Mouse (Mus musculus) thymus, postnatal 0 days (tissue): ENCODE results near the gene Kcnj1. TPM values are rescaled to one million over a fixed set of nuclear protein-coding genes. Genes with fewer than 3 reads are reported as not detected.

Experiments used
- DNase-seq: peaks from one replicate; pipeline ENCODE4 v3.0.0-alpha.2; 2015; ENCODE audit warnings: low spot score
- polyA plus RNA-seq: library from polyadenylated mRNA; unstranded; fragments of >200 nt; fragmentation: Nextera tagmentation; extraction: Ambion mirVana; gene quantifications from 2 replicates; pipeline ENCODE4 v1.2.1, GENCODE M21; 2015

The Kcnj1 gene
- polyA plus RNA-seq, 1 experiment from 2014 or later, result not detected

GRCm38 (mm10) chr9:32394761-32395161 is 22.5 kb downstream of the Kcnj1 start:
- no peak for DNase-seq

GRCm38 (mm10) chr9:32400212-32400611 is 27.9 kb downstream of the Kcnj1 start:
- no peak for DNase-seq

GRCm38 (mm10) chr9:32400662-32401161 is 28.4 kb downstream of the Kcnj1 start:
- no peak for DNase-seq

GRCm38 (mm10) chr9:32405191-32405925 is 33.1 kb downstream of the Kcnj1 start:
- peak; percentile 72 for DNase-seq

GRCm38 (mm10) chr9:32408730-32409059 is 36.4 kb downstream of the Kcnj1 start:
- no peak for DNase-seq

GRCm38 (mm10) chr9:32409060-32409961 is 37.0 kb downstream of the Kcnj1 start:
- no peak for DNase-seq

- DNase-seq, result no peak
Measured at GRCm38 (mm10) chr9:32410671-32411070, 38.4 kb downstream of the Kcnj1 start.

- no peak for DNase-seq
Measured at GRCm38 (mm10) chr9:32411507-32411906, 39.2 kb downstream of the Kcnj1 start.

- DNase-seq, result no peak
Measured at GRCm38 (mm10) chr9:32412836-32413580, 40.7 kb downstream of the Kcnj1 start.

GRCm38 (mm10) chr9:32414956-32415355 is 42.7 kb downstream of the Kcnj1 start:
- DNase-seq, result no peak

GRCm38 (mm10) chr9:32415952-32416351 is 43.7 kb downstream of the Kcnj1 start:
- no peak for DNase-seq

GRCm38 (mm10) chr9:32417466-32418116 is 45.3 kb downstream of the Kcnj1 start:
- DNase-seq, result no peak

- no peak for DNase-seq
Measured at GRCm38 (mm10) chr9:32420711-32421110, 48.4 kb downstream of the Kcnj1 start.

- DNase-seq, result no peak
Measured at GRCm38 (mm10) chr9:32425321-32425720, 53.0 kb downstream of the Kcnj1 start.

- no peak for DNase-seq
Measured at GRCm38 (mm10) chr9:32431061-32431460, 58.8 kb downstream of the Kcnj1 start.

- DNase-seq, result no peak
Measured at GRCm38 (mm10) chr9:32434241-32435213, 62.2 kb downstream of the Kcnj1 start.

GRCm38 (mm10) chr9:32443115-32443514 is 70.8 kb downstream of the Kcnj1 start:
- no peak for DNase-seq

GRCm38 (mm10) chr9:32443817-32444216 is 71.5 kb downstream of the Kcnj1 start:
- DNase-seq, result no peak

- no peak for DNase-seq
Measured at GRCm38 (mm10) chr9:32444453-32445201, 72.3 kb downstream of the Kcnj1 start.
